Mouse (Mus musculus) retina, embryonic 14.5 days (tissue): ENCODE results near the gene Mars.
"Not testable (repeated sequence)": the region's sequence is repeated elsewhere in the genome, so short reads cannot be mapped to it uniquely, and the experiment has no call there.

Source experiments
- DNase-seq: peaks from one replicate; pipeline ENCODE4 v3.0.0-alpha.2; 2015; ENCODE audit warnings: low spot score

The Mars gene

DNA sequence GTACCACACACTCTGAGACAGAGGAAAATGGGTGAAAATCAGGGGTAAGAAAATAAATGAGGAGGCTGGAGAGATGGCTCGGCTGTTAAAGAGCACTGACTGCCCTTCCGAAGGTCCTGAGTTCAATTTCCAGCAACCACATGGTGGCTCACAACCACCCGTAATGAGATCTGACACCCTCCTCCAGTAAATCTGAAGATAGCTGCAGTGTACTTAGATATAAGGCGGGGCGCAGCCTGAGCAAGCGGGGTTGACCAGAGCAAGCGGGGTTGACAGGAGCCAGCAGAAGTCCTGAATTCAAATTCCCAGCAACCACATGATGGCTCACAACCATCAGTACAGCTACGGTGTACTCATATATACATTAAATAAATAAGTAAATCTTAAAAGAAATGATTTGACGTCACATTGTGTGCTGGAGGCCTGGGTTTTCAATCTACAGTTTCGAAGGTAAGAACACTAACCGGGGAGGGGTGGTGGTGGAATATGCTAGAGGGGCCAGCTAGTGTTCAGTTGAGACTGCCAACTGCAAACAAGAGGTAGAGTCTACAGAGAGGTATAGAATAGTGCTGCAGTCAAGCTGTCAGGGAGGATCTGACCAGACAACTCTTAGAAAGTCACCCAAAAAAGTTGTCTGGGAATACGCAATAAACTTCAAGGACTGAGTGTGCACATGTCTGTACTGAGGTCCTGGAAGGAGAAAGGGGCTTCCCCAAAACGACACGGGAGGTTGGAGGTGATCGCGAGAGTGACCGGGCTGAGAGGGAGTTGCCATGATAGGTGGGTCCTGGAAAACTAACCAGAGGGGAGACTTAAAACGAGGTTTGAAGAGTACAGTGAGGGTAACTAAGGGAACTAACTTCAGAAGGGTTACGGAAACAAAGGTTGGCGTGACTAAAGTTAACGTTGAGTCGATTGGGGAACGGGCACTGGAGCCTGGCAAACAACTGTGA lies 787 bp downstream of the Mars start:
- DNase-seq = peak; percentile 66

DNA sequence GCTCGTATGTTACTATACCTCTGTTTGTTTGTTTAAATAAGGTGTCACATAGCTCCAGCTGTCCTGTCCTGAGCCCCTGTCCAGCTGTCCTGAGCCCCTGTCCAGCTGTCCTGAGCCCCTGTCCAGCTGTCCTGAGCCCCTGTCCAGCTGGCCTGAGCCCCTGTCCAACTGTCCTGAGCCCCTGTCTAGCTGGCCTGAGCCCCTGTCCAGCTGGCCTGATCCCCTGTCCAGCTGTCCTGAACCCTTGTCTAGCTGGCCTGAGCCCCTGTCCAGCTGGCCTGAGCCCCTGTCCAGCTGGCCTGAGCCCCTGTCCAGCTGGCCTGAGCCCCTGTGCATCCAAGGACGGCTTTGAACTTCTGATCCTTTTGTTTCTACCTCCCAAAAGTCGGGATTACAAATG lies 2.4 kb downstream of the Mars start:
- not testable (repeated sequence) for DNase-seq

- DNase-seq = no peak
Measured at GRCm38 (mm10) chr10:127303136-127303535, 8.4 kb downstream of the Mars start.

GRCm38 (mm10) chr10:127300361-127300760 lies 11.2 kb downstream of the Mars start:
- DNase-seq = no peak

DNA sequence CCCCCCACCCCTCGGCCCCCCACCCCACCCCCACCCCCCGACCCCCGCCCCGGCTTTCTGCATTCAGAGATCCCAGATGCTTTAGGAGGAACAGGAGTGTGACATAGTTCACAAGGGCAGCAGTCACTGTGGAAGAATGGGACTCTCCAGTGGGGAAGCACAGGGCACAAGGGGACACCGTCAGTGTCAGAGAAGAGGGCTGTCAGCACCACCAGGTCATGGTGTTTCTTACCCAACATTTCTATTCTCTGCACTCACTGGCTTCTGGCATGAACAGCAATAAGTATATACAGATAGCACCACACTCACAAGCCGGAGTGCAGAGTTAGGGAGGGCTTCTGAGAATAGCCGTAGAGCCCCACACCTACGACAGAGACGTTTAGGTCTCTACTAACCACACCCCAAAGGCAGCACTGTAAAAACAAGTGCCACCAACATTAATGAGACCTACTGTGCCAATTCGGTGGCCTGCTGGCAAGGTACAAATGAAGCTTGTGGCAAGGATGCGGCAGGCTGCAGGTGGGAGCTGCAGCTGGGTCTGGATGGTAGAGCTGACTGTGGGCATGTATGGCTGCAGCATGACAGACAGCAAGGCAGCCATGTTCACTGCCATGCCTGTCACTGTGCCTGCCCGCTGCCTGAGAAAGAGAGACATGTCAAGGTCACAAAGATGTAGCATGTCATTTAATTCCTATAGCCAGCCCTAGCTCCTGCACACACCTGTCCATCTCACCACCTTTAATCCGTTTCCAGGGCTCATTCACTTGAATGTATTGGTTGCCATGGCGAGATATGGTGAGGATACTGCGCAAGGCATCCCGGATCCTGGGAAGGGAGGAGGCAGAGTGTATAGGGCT lies 14.3 kb downstream of the Mars start:
- DNase-seq = no peak

- no peak for DNase-seq
Measured at GRCm38 (mm10) chr10:127295986-127296794, 15.4 kb downstream of the Mars start.

DNA sequence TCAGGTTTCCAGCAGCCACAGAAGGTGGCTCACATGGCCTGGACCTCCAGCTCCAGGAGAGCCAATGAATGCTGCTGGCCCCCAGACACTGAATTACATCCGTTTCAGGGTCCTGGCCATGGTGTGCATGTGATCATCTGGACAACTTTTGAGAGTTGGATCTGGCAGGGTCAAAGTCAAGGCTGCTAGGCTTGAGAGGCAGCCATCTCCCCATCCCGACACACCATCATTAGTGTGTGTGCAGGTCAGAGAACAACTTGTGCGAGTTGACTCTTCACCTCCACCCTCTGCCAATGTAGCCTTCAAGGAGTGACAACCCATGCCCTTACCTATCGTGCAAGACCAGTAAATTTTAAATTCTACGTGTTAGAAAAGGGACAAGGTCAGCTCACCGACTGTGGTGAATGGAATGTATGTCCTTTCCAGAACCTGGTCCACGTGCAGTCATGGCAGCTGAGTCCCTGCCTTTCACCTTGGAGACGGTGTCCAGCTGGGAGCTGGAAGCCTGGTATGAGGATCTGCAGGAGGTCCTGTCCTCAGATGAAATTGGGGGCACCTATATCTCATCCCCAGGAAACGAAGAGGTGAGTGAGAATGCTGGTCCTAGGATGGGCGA lies 16.6 kb downstream of the Mars start:
- DNase-seq = no peak

GRCm38 (mm10) chr10:127293590-127294113 lies 17.9 kb downstream of the Mars start:
- no peak for DNase-seq

DNA sequence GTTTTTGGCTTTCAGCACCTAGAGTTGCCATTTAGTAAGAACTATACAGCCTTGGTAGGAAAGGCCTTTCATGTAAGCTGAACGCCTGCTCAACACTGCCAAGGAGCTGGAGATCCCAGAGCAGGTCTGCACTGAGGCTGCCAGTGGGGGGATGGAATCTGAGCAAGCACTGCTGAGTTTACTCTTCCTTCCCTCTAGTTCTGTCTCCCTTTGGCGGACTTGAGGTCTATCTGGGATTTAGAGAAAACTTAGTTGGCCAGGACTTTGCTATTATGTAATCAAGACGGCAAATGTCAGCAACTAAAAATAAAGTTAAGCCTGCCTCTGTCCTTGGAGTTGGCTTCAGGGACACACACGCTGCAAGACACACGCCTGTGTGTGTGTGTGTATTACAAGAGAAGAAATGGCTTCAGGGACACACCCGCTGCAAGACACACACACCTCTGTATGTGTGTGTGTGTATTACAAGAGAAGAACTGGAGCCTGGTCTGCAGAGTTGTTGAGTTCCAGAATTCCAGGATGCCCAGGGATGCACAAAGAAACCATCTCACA lies 18.5 kb downstream of the Mars start:
- no peak for DNase-seq

DNA sequence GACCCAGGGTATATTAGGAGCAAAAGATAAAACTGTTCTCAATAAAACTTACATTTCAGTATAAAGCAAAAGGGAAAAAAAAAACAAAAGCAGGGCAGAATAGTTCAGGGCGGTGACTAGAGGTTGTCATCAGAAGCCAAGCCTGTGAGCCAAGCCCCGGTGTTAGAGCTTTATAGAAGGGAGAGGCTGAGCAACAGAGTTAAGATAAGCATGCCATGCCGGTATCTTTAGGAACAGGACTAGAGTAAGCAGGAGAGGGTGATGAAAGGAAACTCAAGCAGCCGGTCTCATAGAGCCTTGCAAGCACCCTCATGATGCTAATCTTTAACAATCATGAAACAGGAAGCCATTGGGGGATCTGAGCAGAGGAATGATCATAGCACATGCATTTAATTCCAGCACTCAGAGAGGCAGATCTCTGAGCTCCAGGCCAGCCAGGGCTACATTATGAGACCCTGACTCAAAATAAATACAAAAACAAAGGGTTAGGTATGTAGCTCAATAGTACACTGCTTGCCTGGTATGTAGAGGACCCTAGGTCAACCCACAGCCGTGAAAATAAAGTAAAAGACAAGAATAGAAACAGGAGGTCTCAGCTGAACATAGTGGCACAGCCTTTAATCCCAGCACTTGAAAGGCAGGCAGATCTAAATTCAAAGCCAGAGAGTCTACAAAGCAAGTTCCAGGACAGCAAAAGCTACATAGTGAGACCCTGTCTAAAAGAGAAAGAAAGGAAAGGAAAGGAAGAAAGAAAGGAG lies 19.5 kb downstream of the Mars start:
- no peak for DNase-seq

DNA sequence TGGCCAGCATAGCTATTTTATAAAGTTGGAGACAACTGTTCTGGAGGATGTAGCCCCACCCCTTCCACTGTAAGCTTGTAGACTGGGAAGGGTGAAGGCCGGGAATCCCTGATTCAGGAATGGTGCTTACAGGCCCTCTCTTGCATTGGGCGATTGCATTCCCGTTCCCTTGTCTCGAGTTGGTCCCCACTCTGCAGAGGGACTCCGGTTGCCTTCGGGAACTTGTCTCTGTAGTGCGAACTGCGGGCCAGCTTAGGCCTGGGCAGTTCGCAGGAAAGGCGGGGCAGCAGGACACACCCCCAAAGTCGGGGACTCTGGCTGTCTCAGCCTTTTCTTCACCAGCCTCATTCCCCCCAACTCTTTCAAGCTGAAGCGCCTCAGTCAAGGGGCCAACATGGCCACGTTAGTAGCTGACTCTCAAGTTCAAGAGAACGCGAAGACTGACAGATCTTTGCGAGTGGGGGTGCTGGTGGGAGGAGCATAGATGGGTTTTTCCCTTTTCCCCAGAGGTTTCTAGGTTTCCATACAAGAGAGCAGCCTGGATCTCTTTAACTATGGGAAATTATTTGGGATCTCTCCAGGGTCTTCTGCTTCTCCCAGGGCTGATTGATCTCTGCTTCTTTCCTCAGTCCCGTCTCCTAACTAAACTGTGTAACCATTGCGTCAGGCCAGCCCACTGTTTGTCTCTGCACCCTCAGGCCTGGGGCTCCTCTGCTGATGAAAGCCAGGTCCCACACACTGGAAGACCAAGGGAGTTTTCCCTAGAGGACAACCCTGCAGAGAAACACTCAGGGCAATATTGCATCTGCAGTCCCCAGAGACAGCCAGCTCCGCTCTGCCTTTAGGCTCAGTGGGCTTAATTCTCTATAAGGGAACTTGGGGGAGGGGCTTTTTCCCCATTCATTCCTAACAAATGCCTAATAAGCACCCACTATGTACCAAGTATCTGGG lies 20.4 kb downstream of the Mars start:
- DNase-seq = peak; percentile 30

DNA sequence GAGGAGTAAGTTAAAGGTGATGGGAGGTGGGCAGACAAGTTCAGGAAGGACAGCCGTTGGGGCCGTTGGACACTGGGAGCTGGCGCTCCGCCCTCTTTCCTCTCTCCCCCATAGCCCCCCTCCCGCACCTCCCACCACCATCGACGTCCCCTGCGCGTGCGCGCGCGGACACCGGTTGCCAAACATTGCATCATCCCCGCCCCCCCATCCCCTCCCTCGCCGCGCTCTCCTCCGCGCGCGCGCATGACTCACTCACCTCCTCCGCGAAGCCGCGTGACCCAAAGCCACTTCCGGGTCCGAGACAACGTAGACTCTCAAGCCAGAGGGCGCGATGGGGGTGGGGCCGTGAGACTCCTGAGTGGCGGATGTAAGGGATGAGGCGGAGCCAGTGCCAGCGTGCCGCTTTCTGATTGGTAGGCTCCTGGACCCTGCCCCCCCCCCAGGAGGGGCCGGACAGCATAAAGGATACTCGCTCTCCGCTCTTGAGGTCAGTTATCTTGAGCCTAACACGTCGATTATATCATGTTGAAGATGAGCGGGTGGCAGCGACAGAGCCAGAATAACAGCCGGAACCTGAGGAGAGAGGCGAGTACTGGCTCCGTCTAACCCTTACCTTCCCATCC lies 21.2 kb downstream of the Mars start:
- peak; percentile 100 for DNase-seq

GRCm38 (mm10) chr10:127289573-127290191 lies 21.9 kb downstream of the Mars start:
- peak; percentile 70 for DNase-seq

DNA sequence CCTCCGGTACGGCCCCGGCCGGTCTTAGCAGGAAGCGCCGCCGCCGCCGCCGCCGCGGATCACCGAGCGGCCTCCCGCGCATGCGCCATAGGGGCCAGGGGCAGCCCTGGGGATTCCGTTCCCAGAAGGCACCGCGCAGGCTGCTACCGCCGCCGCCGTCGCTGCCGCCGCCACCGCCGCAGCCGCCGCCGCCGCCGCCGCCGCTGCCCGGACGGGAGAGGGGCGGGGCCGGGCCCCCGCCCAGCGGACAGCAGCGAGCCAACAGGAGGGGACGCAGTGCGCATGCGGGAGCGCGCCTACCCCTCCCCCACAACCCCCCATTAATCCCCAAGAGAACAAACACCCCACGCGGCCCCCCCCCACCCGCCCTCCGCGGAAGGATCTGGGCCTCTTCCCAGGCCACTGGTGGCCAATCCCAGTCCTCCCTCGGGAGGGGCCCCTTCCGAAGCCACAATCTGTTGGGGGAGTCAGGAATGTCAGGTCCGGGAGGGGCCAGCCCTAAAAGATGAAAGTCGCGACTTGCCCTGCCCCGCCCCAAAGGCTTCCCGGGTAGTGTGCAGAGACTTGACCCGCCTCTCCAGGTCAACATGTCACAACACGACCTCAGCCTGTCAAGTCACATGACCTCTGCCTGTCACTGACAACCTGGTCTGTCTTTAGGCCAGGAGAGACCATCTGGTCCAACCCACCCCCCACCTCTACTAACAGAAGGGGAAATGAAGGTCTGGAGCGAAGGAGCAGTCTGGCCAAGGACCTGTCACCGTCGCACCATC lies 22.6 kb downstream of the Mars start, which contains the start of gene Mbd6:
Gene Mbd6 (minus strand): TSS at position 219 of the 773 bp plus-strand sequence.
- DNase-seq = peak; percentile 94

DNA sequence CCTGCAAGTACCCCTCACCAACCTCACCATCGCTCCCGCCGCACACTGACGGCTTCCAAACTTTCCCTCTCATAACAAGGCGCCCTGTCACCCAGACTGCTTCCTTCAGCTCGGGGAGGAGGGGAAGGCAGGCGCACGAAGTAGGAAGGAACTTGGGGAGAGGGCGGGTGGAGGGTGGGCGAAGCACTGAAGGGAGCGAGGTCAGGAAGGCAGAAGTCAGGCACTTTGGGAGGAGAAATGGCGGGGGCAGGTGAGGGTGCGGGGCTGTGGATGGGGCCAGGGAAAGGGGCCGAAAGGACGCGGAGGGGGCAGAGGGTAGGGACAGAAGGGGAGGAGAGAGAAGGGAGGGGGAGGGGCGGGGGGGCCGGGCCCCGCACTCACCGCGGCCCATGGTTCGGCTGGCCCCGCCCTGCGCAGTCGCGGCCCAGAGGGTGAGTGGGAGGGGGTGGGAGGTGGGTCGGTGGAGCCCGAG lies 23.2 kb downstream of the Mars start:
- peak; percentile 56 for DNase-seq

DNA sequence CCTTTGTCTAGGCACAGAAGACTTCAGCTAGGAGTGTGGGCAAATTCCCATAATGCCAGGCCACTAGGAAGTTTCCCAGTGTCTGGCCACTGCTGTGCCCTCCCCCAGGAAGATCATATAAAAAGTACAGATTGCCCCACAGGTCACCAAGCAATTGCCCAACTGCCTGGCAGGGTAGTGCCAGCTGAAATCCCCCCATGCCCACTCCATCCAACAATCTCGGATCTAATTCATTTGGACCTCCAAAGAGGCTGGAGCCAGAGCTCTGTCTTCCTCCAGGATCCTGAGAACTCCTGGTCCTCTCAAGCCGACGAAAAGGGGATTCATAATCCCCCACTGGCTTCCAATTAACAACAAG lies 23.7 kb downstream of the Mars start:
- no peak for DNase-seq

DNA sequence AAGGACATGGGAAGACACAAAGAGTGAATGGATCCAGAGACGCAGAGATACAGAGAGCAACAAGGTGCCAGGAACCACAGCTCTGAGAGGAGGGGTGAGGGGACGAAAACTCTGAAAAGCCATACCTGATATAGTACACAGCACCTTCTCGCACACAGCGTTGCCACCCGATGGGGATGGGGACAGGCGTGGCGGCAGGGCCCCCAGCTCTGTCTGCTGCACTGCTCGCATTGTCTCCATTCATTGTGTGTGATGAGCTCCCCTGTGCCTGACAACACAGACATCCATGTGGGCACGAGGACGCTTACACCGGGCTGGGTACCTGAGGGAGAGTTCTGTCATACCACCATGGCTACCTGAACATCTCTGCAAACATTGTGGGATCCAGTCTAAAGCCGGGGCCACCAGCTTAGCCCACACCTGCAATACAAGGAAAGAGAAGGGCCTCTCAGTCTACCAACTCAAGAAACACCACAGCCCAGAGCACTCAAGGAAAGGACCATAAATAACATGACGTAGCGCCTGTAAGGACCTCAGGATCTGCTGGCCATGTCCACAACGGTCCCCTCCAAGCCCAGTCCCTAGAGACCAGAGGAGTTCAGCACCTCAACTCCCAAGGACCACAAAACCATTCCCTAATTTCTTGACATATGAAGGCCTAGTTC lies 24.2 kb downstream of the Mars start:
- no peak for DNase-seq
